Mouse (Mus musculus): ENCODE data around the gene Csf3.
A peak's percentile ranks its signal among the peaks of the same experiment; 100 is the strongest.
"Not testable (repeated sequence)": the region's sequence is repeated elsewhere in the genome, so short reads cannot be mapped to it uniquely, and the experiment has no call there.

Csf3 gene

GRCm38 (mm10) chr11:98729119-98729588, 28.1 kb downstream of the Csf3 start, which contains the start of gene Med24:
Gene Med24, minus strand, starts transcription at chr11:98729435.
- peak; percentile 91 for DNase-seq (ENCODE audit: extremely low read depth, low read depth)

- no peak for DNase-seq (ENCODE audit: extremely low read depth, low read depth)
These were observed 29.7 kb downstream of the Csf3 start for GRCm38 (mm10) chr11:98730727-98731126.

- DNase-seq (ENCODE audit: extremely low read depth, low read depth) = no peak
These were observed 30.1 kb downstream of the Csf3 start for GRCm38 (mm10) chr11:98731134-98731533.

GRCm38 (mm10) chr11:98734020-98734419, 33.0 kb downstream of the Csf3 start:
- DNase-seq (ENCODE audit: extremely low read depth, low read depth) = no peak

- DNase-seq (ENCODE audit: extremely low read depth, low read depth) = no peak
These were observed 34.0 kb downstream of the Csf3 start for GRCm38 (mm10) chr11:98735111-98735510.

- DNase-seq (ENCODE audit: extremely low read depth, low read depth) = no peak
These were observed 35.1 kb downstream of the Csf3 start for GRCm38 (mm10) chr11:98736176-98736575.

- DNase-seq (ENCODE audit: extremely low read depth, low read depth) = not testable (repeated sequence)
These were observed 36.2 kb downstream of the Csf3 start for GRCm38 (mm10) chr11:98737220-98737619.

GRCm38 (mm10) chr11:98738428-98738911, 37.4 kb downstream of the Csf3 start:
- DNase-seq (ENCODE audit: extremely low read depth, low read depth) = no peak

GRCm38 (mm10) chr11:98738925-98739324, 37.9 kb downstream of the Csf3 start:
- no peak for DNase-seq (ENCODE audit: extremely low read depth, low read depth)

GRCm38 (mm10) chr11:98740026-98740392, 38.9 kb downstream of the Csf3 start:
- no peak for DNase-seq (ENCODE audit: extremely low read depth, low read depth)

GRCm38 (mm10) chr11:98740393-98741050, 39.5 kb downstream of the Csf3 start, which contains the start of gene Thra:
Gene Thra, plus strand, starts transcription at chr11:98740638.
- DNase-seq (ENCODE audit: extremely low read depth, low read depth) = peak; percentile 72

GRCm38 (mm10) chr11:98741051-98741620, 40.1 kb downstream of the Csf3 start:
- DNase-seq (ENCODE audit: extremely low read depth, low read depth) = no peak

GRCm38 (mm10) chr11:98741622-98742396, 40.7 kb downstream of the Csf3 start:
- DNase-seq (ENCODE audit: extremely low read depth, low read depth) = no peak

- no peak for DNase-seq (ENCODE audit: extremely low read depth, low read depth)
These were observed 41.6 kb downstream of the Csf3 start for GRCm38 (mm10) chr11:98742397-98743291.

GRCm38 (mm10) chr11:98743655-98744345, 42.7 kb downstream of the Csf3 start:
- DNase-seq (ENCODE audit: extremely low read depth, low read depth) = no peak

GRCm38 (mm10) chr11:98744456-98745019, 43.5 kb downstream of the Csf3 start:
- no peak for DNase-seq (ENCODE audit: extremely low read depth, low read depth)

- DNase-seq (ENCODE audit: extremely low read depth, low read depth) = no peak
These were observed 45.1 kb downstream of the Csf3 start for GRCm38 (mm10) chr11:98745932-98746853.

GRCm38 (mm10) chr11:98746855-98747693, 46.0 kb downstream of the Csf3 start:
- peak; percentile 70 for DNase-seq (ENCODE audit: extremely low read depth, low read depth)
